9 mouse cellular contexts compared by ENCODE assay signal in genomic region chr19:58918597-58918996, GRCm38 (mm10). TPM values are rescaled to one million over a fixed set of nuclear protein-coding genes. Genes with fewer than 3 reads are reported as not detected.
A peak's percentile ranks its signal among the peaks of the same experiment; 100 is the strongest.
DNase-seq lines count a peak whose midpoint lies in the region; ATAC-seq lines count a peak whose summit lies in the region.
"Had no signal": no experiment of that assay in that cellular context is flagged by ENCODE, and none has a peak within 500 bp of the region (broad histone marks: within the 10 kb centered on the region; RNA-seq: fewer than 3 reads in every experiment).

No protein-coding gene starts in this region.

- H3K36me3 ChIP-seq in forebrain, embryonic 15.5 days: no peaks in the 10 kb centered on the region
- H3K36me3 ChIP-seq in lung, embryonic 15.5 days: no peaks in the 10 kb centered on the region

- no peak overlapping the region for H3K9ac ChIP-seq in forebrain, embryonic 15.5 days (replicated peaks)
- H3K9ac ChIP-seq in lung, embryonic 15.5 days: peak overlapping the region; percentile 16; the same call in 1 of the 2 replicates

- no peaks in the 10 kb centered on the region for H3K9me3 ChIP-seq in forebrain, embryonic 15.5 days
- no peaks in the 10 kb centered on the region for H3K9me3 ChIP-seq in lung, embryonic 15.5 days

- H3K27ac ChIP-seq in forebrain, embryonic 15.5 days (replicated peaks): no peak overlapping the region
- H3K27ac ChIP-seq in lung, embryonic 15.5 days: no peak overlapping the region

- peak; percentile 29 for DNase-seq in adrenal gland, postnatal 14 days
- DNase-seq in adrenal gland, adult 8-10 months: no peak
- peak; percentile 66 for DNase-seq in A20 (ENCODE audit: low read depth, low spot score)
- no peak for DNase-seq in cerebellum, postnatal 25 days
- no peak for DNase-seq in cerebellum, adult 11-12 months

- H3K4me2 ChIP-seq in forebrain, embryonic 15.5 days (replicated peaks): 0 out of 2 replicates have a peak overlapping the region, but pooled peaks have one; percentile 19
- H3K4me2 ChIP-seq in lung, embryonic 15.5 days: peak overlapping the region; percentile 49

- peaks cover 11% of the 10 kb centered on the region for H3K4me1 ChIP-seq in forebrain, embryonic 15.5 days
- peaks cover 10% of the 10 kb centered on the region for H3K4me1 ChIP-seq in lung, embryonic 15.5 days

- ATAC-seq in forebrain, embryonic 15.5 days (replicated peaks): no peak
- no peak for ATAC-seq in lung, embryonic 15.5 days (ENCODE audit: borderline replicate concordance, extremely low read depth, low FRiP score, low TSS enrichment)
- ATAC-seq in activated CD4-positive, CD25-positive, alpha-beta regulatory T cell, adult 4 months: no peak

- H3K27me3 ChIP-seq in forebrain, embryonic 15.5 days: peaks cover 10% of the 10 kb centered on the region; the same call in 1 of the 2 replicates
- peaks cover 25% of the 10 kb centered on the region for H3K27me3 ChIP-seq in lung, embryonic 15.5 days

- 7% methylated on average over 11 of the region's 11 CpGs for WGBS in forebrain, embryonic 15.5 days
- 4% methylated on average over 11 of the region's 11 CpGs for WGBS in lung, embryonic 15.5 days

- no peak overlapping the region for H3K4me3 ChIP-seq in forebrain, embryonic 15.5 days
- H3K4me3 ChIP-seq in lung, embryonic 15.5 days: peak overlapping the region; percentile 27

RNA-seq across cellular contexts. Expression of gene Eno4, which starts 24.6 kb away (rescaled TPM):
- 0.30 and 0.38 TPM in 2 replicates for total RNA-seq in adrenal gland, postnatal 14 days (2021)
- total RNA-seq in adrenal gland, adult 8-10 months (2022): under 1 TPM; 0.24 to 0.71 (median 0.29) TPM
- 1.8 and 2.4 TPM in 2 replicates for polyA plus RNA-seq in forebrain, embryonic 15.5 days (2015; fragmentation: Nextera tagmentation; extraction: Ambion mirVana)
- 1.3 and 1.4 TPM in 2 replicates for polyA plus RNA-seq in lung, embryonic 15.5 days (2015; fragmentation: Nextera tagmentation; extraction: Ambion mirVana)
- polyA plus RNA-seq in activated CD4-positive, CD25-positive, alpha-beta regulatory T cell, adult 4 months (2017; shearing (Covaris generic)): not detected
- total RNA-seq: hematopoietic stem cell, adult 5-6 weeks had no signal

RNA-seq across cellular contexts. Expression of gene Hspa12a, which starts 24.9 kb away (rescaled TPM):
- 60.8 and 61.8 TPM in 2 replicates for total RNA-seq in adrenal gland, postnatal 14 days (2021)
- total RNA-seq in adrenal gland, adult 8-10 months (2022): 100 to 1,000 TPM in 3 of 4 experiments, 10 to 100 TPM in 1; 90.2 to 190 (median 131) TPM
- polyA plus RNA-seq in forebrain, embryonic 15.5 days (2015; fragmentation: Nextera tagmentation; extraction: Ambion mirVana): 44.6 and 54.4 TPM in 2 replicates
- polyA plus RNA-seq in lung, embryonic 15.5 days (2015; fragmentation: Nextera tagmentation; extraction: Ambion mirVana): 4.4 and 5.1 TPM in 2 replicates
- polyA plus RNA-seq in activated CD4-positive, CD25-positive, alpha-beta regulatory T cell, adult 4 months (2017; shearing (Covaris generic)): 1 to 10 TPM in 1 of 2 experiments, under 1 TPM in 1; 0.81 to 1.5 TPM
- total RNA-seq: hematopoietic stem cell, adult 5-6 weeks had no signal

Comparison
In these comparisons a context has a peak if more than half of its experiments do, and no peak if none do; other contexts are left out.
1. DNase-seq: peak in adrenal gland, postnatal 14 days (single experiment) and A20 (single experiment); none in adrenal gland, adult 8-10 months (single experiment), cerebellum, postnatal 25 days (0 of 2) and cerebellum, adult 11-12 months (single experiment).